Mouse (Mus musculus) ES-E14 (cell line): ENCODE data around the gene Efcab9. TPM values are rescaled to one million over a fixed set of nuclear protein-coding genes. Genes with fewer than 3 reads are reported as not detected.
"Not testable (repeated sequence)": the region's sequence is repeated elsewhere in the genome, so short reads cannot be mapped to it uniquely, and the experiment has no call there.

ENCODE experiments used
- DNase-seq: peaks from one replicate; pipeline ENCODE4 v3.0.0-alpha.2; 2013; ENCODE audit warnings: low read depth, low spot score
- H3K27ac ChIP-seq: 2 replicates; pipeline ENCODE4 v1.5.1; 2012; ENCODE audit warnings: low read depth, mild to moderate bottlenecking, low read length, moderate library complexity, mixed read lengths; ENCODE audit not compliant: poor library complexity, insufficient read depth, severe bottlenecking
- H3K36me3 ChIP-seq: 2 replicates; pipeline ENCODE4 v1.6.1; 2012; ENCODE audit warnings: mild to moderate bottlenecking, low read length, moderate library complexity, mixed read lengths; ENCODE audit not compliant: control insufficient read depth, poor library complexity, insufficient read depth, severe bottlenecking
- H3K4me1 ChIP-seq, 2 experiments: fragments of 150-350 bp in 1 of 2; sonication (generic) in 1 of 2; 2 replicates each; pipeline ENCODE4 v1.6.1; 2012; ENCODE audit warnings: low read length in 2 of 2, mild to moderate bottlenecking in 1 of 2, mixed read lengths in 1 of 2; ENCODE audit not compliant: control insufficient read depth in 2 of 2, insufficient read depth in 2 of 2, poor library complexity in 1 of 2
- H3K4me3 ChIP-seq, 2 experiments: fragments of 150-350 bp in 1 of 2; sonication (generic) in 1 of 2; 2 replicates each; pipeline ENCODE4 v1.5.1; 2012; ENCODE audit warnings: low read length in 2 of 2, low read depth in 1 of 2, mild to moderate bottlenecking in 1 of 2, mixed read lengths in 1 of 2; ENCODE audit not compliant: insufficient read depth in 1 of 2, poor library complexity in 1 of 2, severe bottlenecking in 1 of 2
- H3K9ac ChIP-seq: 2 replicates; pipeline ENCODE4 v1.6.1; 2012; ENCODE audit warnings: low read depth, mild to moderate bottlenecking, low read length, mixed read lengths; ENCODE audit not compliant: poor library complexity, insufficient read depth, severe bottlenecking
- H3K9me3 ChIP-seq: fragments of 150-350 bp; sonication (generic); 2 replicates; pipeline ENCODE4 v1.6.1; 2012; ENCODE audit warnings: low read depth, mild to moderate bottlenecking, low read length; ENCODE audit not compliant: control insufficient read depth, insufficient read depth
- CHD2 ChIP-seq: IDR thresholded peaks from 2 replicates; pipeline ENCODE4 v1.6.1; 2014; ENCODE audit warnings: mild to moderate bottlenecking, low read depth, low read length, inconsistent platforms
- HCFC1 ChIP-seq: IDR thresholded peaks from 2 replicates; pipeline ENCODE4 v1.6.1; 2012; ENCODE audit warnings: low read length, inconsistent platforms, borderline replicate concordance; ENCODE audit not compliant: insufficient read depth
- MAFK ChIP-seq: IDR thresholded peaks from 2 replicates; pipeline ENCODE4 v1.6.1; 2014; ENCODE audit warnings: mild to moderate bottlenecking, low read depth, low read length, inconsistent platforms; ENCODE audit not compliant: insufficient read depth
- ZC3H11A ChIP-seq: IDR thresholded peaks from 2 replicates; pipeline ENCODE4 v1.6.1; 2012; ENCODE audit warnings: low read depth, mild to moderate bottlenecking, inconsistent platforms, low read length, borderline replicate concordance
- ZNF384 ChIP-seq: IDR thresholded peaks from 2 replicates; pipeline ENCODE4 v1.6.1; 2012; ENCODE audit warnings: low read depth, low read length, inconsistent platforms
- in situ Hi-C, 2 experiments: fragments of 600-800 bp; cut with MboI; formaldehyde crosslinking; loops; one replicate each; pipeline ENCODE4 v1.15.1; 2025; ENCODE audit warnings: low sequenced_read_pairs in 2 of 2, inconsistent platforms in 1 of 2; ENCODE audit not compliant: unreplicated experiment in 2 of 2
- total RNA-seq: library from RNA; depleted of rRNA; stranded (reverse); fragments of 300-350 nt; gene quantifications from 2 replicates; pipeline ENCODE4 v1.2.3, GENCODE M21; 2012

The Efcab9 gene
- total RNA-seq, 1 experiment: 0.40 TPM

GRCm38 (mm10) chr11:32516916-32517712, 14.8 kb downstream of the Efcab9 start:
- no peak overlapping the region for H3K4me3 ChIP-seq
- in situ Hi-C loops: no loop called here
- H3K4me1 ChIP-seq: no peaks in the 10 kb centered on the region; a peak in 1 of 4 replicates
- peaks cover 2% of the 10 kb centered on the region; the same call in 1 of the 2 replicates for H3K36me3 ChIP-seq
- TF ChIP-seq HCFC1: no peak
- no peak for TF ChIP-seq ZNF384
- TF ChIP-seq CHD2: no peak
- TF ChIP-seq MAFK: no peak
- no peak for TF ChIP-seq ZC3H11A
- no peaks in the 10 kb centered on the region for H3K9me3 ChIP-seq
- DNase-seq: no peak
- H3K27ac ChIP-seq: no peak overlapping the region
- H3K9ac ChIP-seq: no peak overlapping the region

DNA sequence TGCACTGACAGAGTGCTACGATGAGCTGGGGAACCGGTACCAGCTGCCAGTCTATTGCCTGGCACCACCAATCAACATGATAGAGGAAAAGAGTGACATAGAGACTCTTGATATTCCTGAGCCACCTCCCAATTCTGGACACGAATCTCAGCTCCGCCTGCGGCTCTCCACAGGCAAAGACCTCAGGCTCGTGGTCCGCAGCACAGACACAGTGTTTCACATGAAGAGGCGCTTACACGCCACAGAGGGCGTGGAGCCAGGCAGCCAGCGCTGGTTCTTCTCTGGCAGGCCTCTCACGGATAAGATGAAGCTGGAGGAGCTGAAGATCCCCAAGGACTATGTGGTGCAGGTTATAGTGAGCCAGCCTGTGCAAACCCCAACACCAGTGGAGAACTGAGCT, 15.8 kb downstream of the Efcab9 start:
- H3K4me1 ChIP-seq: no peaks in the 10 kb centered on the region; a peak in 1 of 4 replicates
- no peak overlapping the region for H3K9ac ChIP-seq
- H3K4me3 ChIP-seq: no peak overlapping the region
- TF ChIP-seq MAFK (no peak), ZNF384 (no peak), CHD2 (no peak), HCFC1 (no peak), ZC3H11A (no peak)
- H3K27ac ChIP-seq: no peak overlapping the region
- DNase-seq: no peak
- in situ Hi-C loops: no loop called here
- H3K9me3 ChIP-seq: no peaks in the 10 kb centered on the region
- H3K36me3 ChIP-seq: peaks cover 2% of the 10 kb centered on the region; the same call in 1 of the 2 replicates

GRCm38 (mm10) chr11:32514853-32515252, 17.0 kb downstream of the Efcab9 start:
- not testable (repeated sequence) for H3K27ac ChIP-seq

DNA sequence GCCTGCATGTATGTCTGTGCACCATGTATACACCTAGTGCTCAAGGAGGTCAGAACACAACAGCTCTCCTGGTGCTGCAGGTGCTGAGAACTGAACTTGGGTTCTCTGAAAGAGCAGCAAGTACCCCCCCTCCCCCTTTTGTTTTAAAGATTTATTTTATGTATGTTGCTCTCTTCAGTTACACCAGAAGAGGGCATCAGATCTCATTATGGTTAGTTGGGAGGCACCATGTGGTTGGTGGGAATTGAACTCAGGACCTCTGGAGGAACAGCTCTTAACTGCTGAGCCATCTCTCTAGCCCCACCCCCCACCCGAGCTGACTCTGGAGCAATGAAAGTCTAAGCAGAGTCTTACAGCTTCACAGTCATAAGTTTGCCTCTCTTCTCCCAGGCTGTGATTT, 21.0 kb downstream of the Efcab9 start:
- no peaks in the 10 kb centered on the region for H3K4me1 ChIP-seq
- TF ChIP-seq ZC3H11A: no peak
- TF ChIP-seq ZNF384: no peak
- no peaks in the 10 kb centered on the region for H3K9me3 ChIP-seq
- DNase-seq: no peak
- no peaks in the 10 kb centered on the region for H3K36me3 ChIP-seq
- in situ Hi-C loops: no loop called here
- no peak overlapping the region for H3K4me3 ChIP-seq
- H3K27ac ChIP-seq: no peak overlapping the region
- H3K9ac ChIP-seq: no peak overlapping the region

More at GRCm38 (mm10) chr11:32514853-32515252, 17.0 kb downstream of the Efcab9 start:
- H3K9ac ChIP-seq, DNase-seq, H3K9me3 ChIP-seq, H3K4me1 ChIP-seq, H3K36me3 ChIP-seq, H3K4me3 ChIP-seq, in situ Hi-C loops: not testable (repeated sequence)
- 0 out of 2 replicates have a peak, but pooled peaks have one; percentile 9 for TF ChIP-seq ZNF384

GRCm38 (mm10) chr11:32505091-32505739, 26.7 kb downstream of the Efcab9 start:
- H3K4me1 ChIP-seq: no peaks in the 10 kb centered on the region
- in situ Hi-C loops: no loop called here
- H3K36me3 ChIP-seq: no peaks in the 10 kb centered on the region
- TF ChIP-seq ZNF384 (no peak), ZC3H11A (no peak), MAFK (no peak), CHD2 (no peak), HCFC1 (no peak)
- H3K9me3 ChIP-seq: no peaks in the 10 kb centered on the region
- H3K27ac ChIP-seq: no peak overlapping the region
- H3K4me3 ChIP-seq: no peak overlapping the region
- DNase-seq: no peak
- no peak overlapping the region for H3K9ac ChIP-seq
